In the genomic region with DNA sequence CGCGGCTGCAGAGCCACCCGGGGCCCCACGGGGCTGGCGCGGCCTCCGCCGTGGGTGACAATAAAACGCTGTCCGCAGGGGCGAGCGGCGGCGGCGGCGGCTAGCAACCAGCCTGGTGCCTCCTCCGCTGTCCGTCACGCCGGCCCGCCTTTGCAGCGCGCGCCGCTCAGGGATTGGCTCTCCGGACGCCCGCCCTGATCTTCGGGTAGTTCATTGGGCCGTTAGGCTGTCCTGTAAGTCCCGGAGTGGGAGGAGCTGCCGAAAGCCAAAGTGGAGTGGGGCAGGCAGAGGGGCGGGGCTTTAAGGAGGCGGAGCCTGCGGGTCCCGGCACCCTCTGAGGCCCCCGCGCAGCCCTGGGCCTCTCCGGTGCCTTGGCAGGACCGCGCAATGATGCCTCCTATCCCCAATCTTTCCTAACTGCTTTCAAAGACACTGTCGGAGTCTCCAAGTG, we compare ENCODE assay signal across 8 mouse cellular contexts. TPM values are rescaled to one million over a fixed set of nuclear protein-coding genes. Genes with fewer than 3 reads are reported as not detected.
A peak's percentile ranks its signal among the peaks of the same experiment; 100 is the strongest.
DNase-seq lines count a peak whose midpoint lies in the region; ATAC-seq lines count a peak whose summit lies in the region.

A gene (minus strand): TSS at position 126 of the 451 bp plus-strand sequence.

- H3K36me3 ChIP-seq in hindbrain, embryonic 11.5 days (ENCODE audit: control insufficient read depth, insufficient read depth, low read length): peaks cover 1% of the 10 kb centered on the region; the same call in 1 of the 2 replicates

- peak within 1 kb of the TSS; percentile 89 for H3K27ac ChIP-seq in hindbrain, embryonic 11.5 days (ENCODE audit: low read depth, low read length)

- H3K4me1 ChIP-seq in hindbrain, embryonic 11.5 days (replicated peaks; ENCODE audit: control insufficient read depth, insufficient read depth, low read length): peaks cover 5% of the 10 kb centered on the region; the same call in 1 of the 2 replicates

- WGBS in hindbrain, embryonic 11.5 days: under 1% methylated on average over 42 of the region's 42 CpGs

- peak; percentile 98 for ATAC-seq in hindbrain, embryonic 11.5 days (ENCODE audit: low FRiP score)

- no peaks in the 10 kb centered on the region for H3K27me3 ChIP-seq in hindbrain, embryonic 11.5 days (ENCODE audit: control insufficient read depth, insufficient read depth, low read length)

- peak within 1 kb of the TSS; percentile 89 for H3K4me2 ChIP-seq in hindbrain, embryonic 11.5 days (replicated peaks; ENCODE audit: low read depth, low read length)

- H3K9ac ChIP-seq in hindbrain, embryonic 11.5 days (ENCODE audit: low read depth, low read length): peak within 1 kb of the TSS; percentile 96

- DNase-seq in Muller cell, postnatal 12 days (ENCODE audit: inconsistent ontology term): peak; percentile 98
- peak; percentile 99 for DNase-seq in cerebellum, adult 9-11 months
- peak; percentile 97 to 98 for DNase-seq in frontal cortex, adult 2 months (ENCODE audit: extremely low spot score in 1 of 2, low spot score in 1 of 2)
- peak; percentile 98 for DNase-seq in hindbrain, embryonic 11.5 days (ENCODE audit: low spot score)
- DNase-seq in layer of hippocampus, postnatal 10 days (ENCODE audit: low spot score in 2 of 2): peak; percentile 97 to 98
- peak; percentile 99 for DNase-seq in lung, postnatal 10 days
- DNase-seq in ovary, postnatal 36 days (ENCODE audit: low spot score): peak; percentile 98
- peak; percentile 99 for DNase-seq in thymus, postnatal 25 days

- H3K4me3 ChIP-seq in hindbrain, embryonic 11.5 days (ENCODE audit: low read depth, low read length): peak within 1 kb of the TSS; percentile 97

- H3K9me3 ChIP-seq in hindbrain, embryonic 11.5 days (ENCODE audit: control insufficient read depth, low read length): no peaks in the 10 kb centered on the region

RNA-seq across cellular contexts. Expression of the gene that starts here (rescaled TPM):
- 38.8 and 43.4 TPM in 2 replicates for polyA plus RNA-seq in frontal cortex, adult 2 months (2012; rRNA removed)
- polyA plus RNA-seq in hindbrain, embryonic 11.5 days (2014; fragmentation: Nextera tagmentation; extraction: Ambion mirVana): 24.2 and 24.6 TPM in 2 replicates
- 10 to 100 TPM; 44.3 to 53.4 TPM for total RNA-seq in layer of hippocampus, postnatal 10 days (2021)

Comparison
In these comparisons a context has a peak if more than half of its experiments do, and no peak if none do; other contexts are left out.
1. Peak in every context shown above with its lines: DNase-seq, ATAC-seq, H3K4me3 ChIP-seq and H3K27ac ChIP-seq.